16 mouse cellular contexts compared by ENCODE assay signal in genomic region chr4:107520816-107521215, GRCm38 (mm10).
A peak's percentile ranks its signal among the peaks of the same experiment; 100 is the strongest.
DNase-seq lines count a peak whose midpoint lies in the region; ATAC-seq and TF ChIP-seq lines count a peak whose summit lies in the region.
"Had no signal": no experiment of that assay in that cellular context is flagged by ENCODE, and none has a peak within 500 bp of the region (broad histone marks: within the 10 kb centered on the region; RNA-seq: fewer than 3 reads in every experiment).

No protein-coding gene starts in this region.

- H3K36me3 ChIP-seq in lung, embryonic 14.5 days (ENCODE audit: insufficient read depth): no peaks in the 10 kb centered on the region
- H3K36me3 ChIP-seq: intestine, embryonic 15.5 days; liver, embryonic 13.5 days; midbrain, embryonic 15.5 days had no signal

- ATAC-seq in lung, embryonic 14.5 days (ENCODE audit: insufficient read depth): no peak
- ATAC-seq in inflammation-experienced regulatory T-cells, adult 6 months: no peak
- ATAC-seq: intestine, embryonic 15.5 days; midbrain, embryonic 15.5 days had no signal

- H3K4me1 ChIP-seq in lung, embryonic 14.5 days (ENCODE audit: insufficient read depth): no peaks in the 10 kb centered on the region
- H3K4me1 ChIP-seq: intestine, embryonic 15.5 days; liver, embryonic 13.5 days; midbrain, embryonic 15.5 days had no signal

- DNase-seq in adrenal gland, adult (ENCODE audit: inconsistent age in 2 of 2, low spot score in 1 of 2): peak; percentile 52 to 65
- no peak for DNase-seq in adrenal gland, postnatal 25 days
- DNase-seq in lung, embryonic 14.5 days: peak; percentile 31
- no peak for DNase-seq in lung, postnatal 25 days (ENCODE audit: low spot score)
- DNase-seq in urinary bladder, postnatal 4 days (ENCODE audit: low spot score in 2 of 2): peak; percentile 12 to 56
- no peak for DNase-seq in urinary bladder, postnatal 25 days (ENCODE audit: low spot score)
- no peak for DNase-seq in gastrocnemius, postnatal 4 days (ENCODE audit: low spot score in 2 of 2)
- DNase-seq: heart, postnatal 4 days; left cerebral cortex, postnatal 4 days; liver, embryonic 13.5 days had no signal

- H3K27me3 ChIP-seq in lung, embryonic 14.5 days (ENCODE audit: insufficient read depth, low read length): no peaks in the 10 kb centered on the region
- H3K27me3 ChIP-seq: intestine, embryonic 15.5 days; liver, embryonic 13.5 days; midbrain, embryonic 15.5 days had no signal

- no peak overlapping the region for H3K4me3 ChIP-seq in lung, embryonic 14.5 days (ENCODE audit: low read depth, low read length)
- H3K4me3 ChIP-seq: erythroblast, embryonic 14.5 days; intestine, embryonic 15.5 days; liver, embryonic 13.5 days; midbrain, embryonic 15.5 days had no signal

- H3K27ac ChIP-seq in lung, embryonic 14.5 days (ENCODE audit: low read depth): no peak overlapping the region
- H3K27ac ChIP-seq: intestine, embryonic 15.5 days; kidney, postnatal 0 days; liver, embryonic 13.5 days; macrophage; midbrain, embryonic 15.5 days had no signal

- H3K4me2 ChIP-seq in lung, embryonic 14.5 days: no peak overlapping the region
- H3K4me2 ChIP-seq: intestine, embryonic 15.5 days; liver, embryonic 13.5 days; midbrain, embryonic 15.5 days had no signal

- H3K9ac ChIP-seq in lung, embryonic 14.5 days: no peak overlapping the region
- H3K9ac ChIP-seq: intestine, embryonic 15.5 days; liver, embryonic 13.5 days; midbrain, embryonic 15.5 days had no signal

- TF ChIP-seq CTCF in lung, embryonic 14.5 days (IDR thresholded peaks at IDR 0.05; ENCODE audit: low read depth): no peak

- H3K9me3 ChIP-seq in lung, embryonic 14.5 days (ENCODE audit: low read depth, low read length): no peaks in the 10 kb centered on the region
- H3K9me3 ChIP-seq: intestine, embryonic 15.5 days; liver, embryonic 13.5 days; midbrain, embryonic 15.5 days had no signal

- 40% methylated on average over 4 of the region's 5 CpGs for WGBS in lung, embryonic 14.5 days

Comparison
In these comparisons a context has a peak if more than half of its experiments do, and no peak if none do; other contexts are left out.
1. DNase-seq: peak in adrenal gland, adult (2 of 2), lung, embryonic 14.5 days (single experiment) and urinary bladder, postnatal 4 days (2 of 2); none in adrenal gland, postnatal 25 days (single experiment), lung, postnatal 25 days (single experiment), urinary bladder, postnatal 25 days (single experiment) and gastrocnemius, postnatal 4 days (0 of 2).